ENCODE assay signal across 8 mouse cellular contexts in genomic region chr14:120912090-120912710, GRCm38 (mm10). TPM values are rescaled to one million over a fixed set of nuclear protein-coding genes. Genes with fewer than 3 reads are reported as not detected.
DNase-seq lines count a peak whose midpoint lies in the region; ATAC-seq and TF ChIP-seq lines count a peak whose summit lies in the region.

No protein-coding gene starts in this region.

- peak overlapping the region; percentile 77 for H3K9ac ChIP-seq in heart, postnatal 0 days (replicated peaks; ENCODE audit: low read depth, low read length)
- H3K9ac ChIP-seq in hindbrain, embryonic 12.5 days = peak overlapping the region; percentile 79
- peak overlapping the region; percentile 85 for H3K9ac ChIP-seq in midbrain, embryonic 14.5 days (replicated peaks; ENCODE audit: low read length)

- no peak for DNase-seq in heart, postnatal 0 days (ENCODE audit: low spot score)
- DNase-seq in heart, postnatal 14 days = no peak
- peak; percentile 18 for DNase-seq in adipocyte (ENCODE audit: low spot score)
- DNase-seq in midbrain, embryonic 14.5 days = peak; percentile 9
- DNase-seq in urinary bladder, postnatal 14 days (ENCODE audit: low spot score) = no peak
- no peak for DNase-seq in adrenal gland, adult (ENCODE audit: inconsistent age in 2 of 2, low spot score in 1 of 2)
- no peak for DNase-seq in cerebellum, adult 8-10 months

- intact Hi-C loops in heart, postnatal 14 days (cut with DNase I) = loop anchor here (5.0 kb wide), 3 partner anchors 65 to 875 kb away; no protein-coding TSS in a partner anchor

- peak overlapping the region; percentile 92 for H3K4me2 ChIP-seq in heart, postnatal 0 days (ENCODE audit: low read depth, low read length)
- H3K4me2 ChIP-seq in hindbrain, embryonic 12.5 days (replicated peaks) = peak overlapping the region; percentile 74
- peak overlapping the region; percentile 94 for H3K4me2 ChIP-seq in midbrain, embryonic 14.5 days (ENCODE audit: low read length)

- peak overlapping the region; percentile 98 for H3K27ac ChIP-seq in heart, postnatal 0 days (ENCODE audit: low read depth)
- H3K27ac ChIP-seq in hindbrain, embryonic 12.5 days = no peak overlapping the region
- H3K27ac ChIP-seq in midbrain, embryonic 14.5 days (replicated peaks; ENCODE audit: low read depth, low read length) = no peak overlapping the region

- TF ChIP-seq CTCF in heart, postnatal 0 days (IDR thresholded peaks at IDR 0.05; ENCODE audit: low read depth) = no peak

- peak overlapping the region; percentile 96 for H3K4me3 ChIP-seq in heart, postnatal 0 days (ENCODE audit: low read depth, low read length)
- H3K4me3 ChIP-seq in hindbrain, embryonic 12.5 days = peak overlapping the region; percentile 86
- H3K4me3 ChIP-seq in midbrain, embryonic 14.5 days (replicated peaks; ENCODE audit: low read depth, low read length) = peak overlapping the region; percentile 75

- no peaks in the 10 kb centered on the region for H3K27me3 ChIP-seq in heart, postnatal 0 days (ENCODE audit: control insufficient read depth, insufficient read depth, low read length)
- no peaks in the 10 kb centered on the region for H3K27me3 ChIP-seq in hindbrain, embryonic 12.5 days
- no peaks in the 10 kb centered on the region for H3K27me3 ChIP-seq in midbrain, embryonic 14.5 days (ENCODE audit: control insufficient read depth, insufficient read depth, low read length)

- peaks cover 9% of the 10 kb centered on the region; the same call in 1 of the 2 replicates for H3K4me1 ChIP-seq in heart, postnatal 0 days (ENCODE audit: control insufficient read depth, insufficient read depth)
- peaks cover 14% of the 10 kb centered on the region for H3K4me1 ChIP-seq in hindbrain, embryonic 12.5 days
- peaks cover 12% of the 10 kb centered on the region for H3K4me1 ChIP-seq in midbrain, embryonic 14.5 days (ENCODE audit: control insufficient read depth, insufficient read depth, low read length)

- no peaks in the 10 kb centered on the region; the same call in 1 of the 2 replicates for H3K36me3 ChIP-seq in heart, postnatal 0 days (replicated peaks; ENCODE audit: control insufficient read depth, insufficient read depth, low read length)
- no peaks in the 10 kb centered on the region for H3K36me3 ChIP-seq in hindbrain, embryonic 12.5 days
- H3K36me3 ChIP-seq in midbrain, embryonic 14.5 days (ENCODE audit: control insufficient read depth, insufficient read depth, low read length) = no peaks in the 10 kb centered on the region

- no peaks in the 10 kb centered on the region for H3K9me3 ChIP-seq in heart, postnatal 0 days (replicated peaks; ENCODE audit: control insufficient read depth, low read length)
- no peaks in the 10 kb centered on the region for H3K9me3 ChIP-seq in hindbrain, embryonic 12.5 days (replicated peaks)
- H3K9me3 ChIP-seq in midbrain, embryonic 14.5 days (ENCODE audit: control insufficient read depth, low read length) = no peaks in the 10 kb centered on the region

- TF ChIP-seq EP300 in heart, postnatal 0 days (IDR thresholded peaks at IDR 0.05; ENCODE audit: low read depth) = no peak

- ATAC-seq in heart, postnatal 0 days (ENCODE audit: insufficient read depth, low read depth) = no peak
- ATAC-seq in hindbrain, embryonic 12.5 days (ENCODE audit: low FRiP score) = no peak
- no peak for ATAC-seq in midbrain, embryonic 14.5 days (ENCODE audit: low FRiP score, low TSS enrichment)

- WGBS in heart, postnatal 0 days = 12% methylated on average over 11 of the region's 11 CpGs
- 8% methylated on average over 11 of the region's 11 CpGs for WGBS in hindbrain, embryonic 12.5 days
- 3% methylated on average over 11 of the region's 11 CpGs for WGBS in midbrain, embryonic 14.5 days

RNA-seq across cellular contexts. Expression of gene Ipo5, which starts 1.2 kb away (rescaled TPM):
- 62.1 and 95.6 TPM in 2 replicates for total RNA-seq in heart, postnatal 0 days (2014; rRNA removed; ENCODE audit: low replicate concordance)
- 36.2 and 40.6 TPM in 2 replicates for polyA plus RNA-seq in heart, postnatal 0 days (2015; fragmentation: Nextera tagmentation; extraction: Ambion mirVana)
- 10 to 100 TPM; 79.3 to 81.4 TPM for total RNA-seq in heart, postnatal 14 days (2021)
- 89.0 and 90.2 TPM in 2 replicates for polyA plus RNA-seq in hindbrain, embryonic 12.5 days (2016; fragmentation: Nextera tagmentation; extraction: Ambion mirVana)
- 57.5 and 77.8 TPM in 2 replicates for polyA plus RNA-seq in midbrain, embryonic 14.5 days (2014; fragmentation: Nextera tagmentation; extraction: Ambion mirVana)

Comparison
In these comparisons a context has a peak if more than half of its experiments do, and no peak if none do; other contexts are left out.
1. DNase-seq: peak in adipocyte (single experiment) and midbrain, embryonic 14.5 days (single experiment); none in heart, postnatal 0 days (single experiment), heart, postnatal 14 days (0 of 2), urinary bladder, postnatal 14 days (single experiment), adrenal gland, adult (0 of 2) and cerebellum, adult 8-10 months (single experiment).
2. Peak in every context shown above with its lines, with median percentiles within 50 percentile points of each other: H3K4me2 ChIP-seq, H3K4me3 ChIP-seq and H3K9ac ChIP-seq.